Mouse (Mus musculus) layer of hippocampus, adult 9-11 months (tissue): ENCODE results near the gene BC051142.
A peak's percentile ranks its signal among the peaks of the same experiment; 100 is the strongest.
"Not testable (repeated sequence)": the region's sequence is repeated elsewhere in the genome, so short reads cannot be mapped to it uniquely, and the experiment has no call there.

Source experiments
- DNase-seq: peaks from one replicate; pipeline ENCODE4 v3.0.0; 2022

BC051142 gene

DNA sequence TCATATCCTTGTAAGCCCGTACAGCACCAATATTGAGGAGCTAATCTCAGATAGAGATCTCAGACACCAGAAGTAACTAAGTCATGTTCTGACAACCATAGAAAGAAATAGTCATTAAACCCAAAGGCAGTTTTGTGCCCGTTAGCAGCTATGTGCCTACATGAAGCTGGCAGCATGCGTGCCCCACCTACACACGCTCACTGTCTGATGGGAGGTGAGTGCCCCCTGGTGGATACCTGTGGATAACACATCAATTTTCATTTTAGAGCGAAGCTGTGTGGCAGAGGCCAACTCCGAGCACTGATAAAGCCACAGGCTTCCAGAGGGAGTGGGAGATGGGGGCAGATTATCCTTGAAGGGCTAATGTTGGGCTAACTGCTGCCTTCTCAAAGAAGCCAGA is 12.5 kb downstream of the BC051142 start:
- peak; percentile 76 for DNase-seq

DNA sequence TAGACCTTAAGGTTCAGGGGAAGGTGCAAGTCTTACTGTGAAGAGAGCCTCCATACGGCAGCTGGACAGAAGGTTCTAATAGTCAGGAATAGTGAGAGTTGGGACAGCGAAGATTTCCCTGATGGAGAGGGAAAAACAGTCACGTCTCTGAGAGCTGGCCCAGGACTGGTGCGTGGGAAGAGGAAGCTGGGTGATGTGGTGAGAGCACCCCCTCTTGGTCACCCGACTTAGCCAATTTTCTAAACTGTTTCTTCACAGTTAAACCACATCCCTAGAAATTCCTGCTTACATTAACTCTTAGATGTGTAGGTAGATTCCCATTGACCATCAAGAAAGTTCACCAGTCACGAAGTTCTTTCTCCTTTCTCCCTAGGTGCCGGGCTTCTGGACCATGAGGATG is 21.4 kb downstream of the BC051142 start:
- DNase-seq, result no peak

DNA sequence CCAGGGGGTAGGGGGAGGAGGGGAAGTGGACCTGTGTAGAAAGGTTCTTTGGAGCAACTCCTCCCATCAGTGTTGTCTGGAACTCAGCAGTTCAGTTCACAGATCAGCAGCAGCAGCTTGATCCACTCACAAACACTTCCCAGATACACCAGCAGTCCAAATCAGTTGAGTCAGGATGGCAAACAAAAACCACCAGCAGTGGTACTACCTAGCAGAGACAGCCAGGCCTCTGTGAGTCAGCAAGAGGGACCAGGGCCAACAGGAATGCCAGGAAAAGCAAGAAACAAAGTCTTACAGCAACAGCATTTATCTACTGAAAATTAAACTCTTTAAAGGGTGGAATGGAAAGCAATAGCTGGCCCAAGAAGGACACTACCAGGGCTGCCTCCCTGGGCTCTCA is 29.0 kb downstream of the BC051142 start:
- DNase-seq, result no peak

DNA sequence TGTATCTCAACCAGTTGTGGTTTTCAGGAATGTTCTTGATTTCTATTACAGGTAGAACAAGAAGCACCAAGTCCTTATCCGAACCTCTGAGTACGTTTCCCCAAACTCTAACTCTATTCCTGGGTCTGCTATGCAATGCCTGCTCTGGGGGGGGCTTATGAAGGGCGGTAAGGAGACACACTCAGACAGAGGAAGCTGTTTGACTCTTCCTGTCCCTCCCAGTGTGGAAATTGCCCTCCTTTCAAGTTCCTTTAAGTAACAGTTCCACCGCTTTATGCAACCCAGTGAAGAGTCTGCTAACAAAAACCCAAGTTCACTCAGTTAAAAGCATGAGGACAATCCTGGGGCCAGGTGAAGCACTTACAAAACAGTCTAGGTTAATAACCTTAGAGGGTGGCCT is 38.5 kb downstream of the BC051142 start:
- peak; percentile 17 for DNase-seq

DNA sequence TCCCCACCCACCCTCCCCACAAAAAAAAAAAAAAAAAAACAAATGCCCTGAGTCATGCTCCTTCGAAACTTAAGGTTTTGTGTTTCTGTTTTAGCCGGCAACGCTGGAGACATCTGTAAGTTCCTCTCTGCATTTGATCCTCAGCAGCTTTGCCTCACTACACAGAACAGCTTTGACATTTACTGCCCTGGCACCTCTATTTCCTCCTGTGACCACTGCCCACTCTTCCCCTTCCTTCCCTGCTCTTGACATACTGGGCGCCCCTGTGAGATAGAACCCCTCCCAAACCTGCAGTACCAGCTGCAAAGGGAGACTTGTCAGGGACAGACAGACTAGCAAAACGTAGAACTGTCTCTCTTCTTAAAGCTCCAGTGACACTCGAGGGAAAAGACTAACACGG is 39.0 kb downstream of the BC051142 start:
- no peak for DNase-seq

DNA sequence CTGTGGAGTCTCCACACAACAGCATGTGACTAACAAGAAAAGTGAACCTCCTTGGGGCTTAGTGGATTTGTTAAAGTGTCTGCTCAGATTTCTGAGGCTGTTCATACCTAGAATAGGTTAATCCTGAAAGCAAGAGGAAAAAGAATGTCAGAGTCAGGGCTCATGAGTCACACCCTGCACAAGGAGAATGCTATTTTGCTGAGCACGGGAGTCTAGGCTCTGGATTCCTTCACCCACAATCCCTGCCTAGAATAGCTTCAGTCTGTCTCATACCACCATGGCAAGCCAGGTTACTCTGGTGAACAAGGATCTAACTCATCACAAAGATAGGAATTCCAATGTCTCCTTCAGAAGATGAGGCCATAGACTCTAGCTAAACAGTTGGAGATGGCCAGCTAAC is 40.0 kb downstream of the BC051142 start:
- no peak for DNase-seq

DNA sequence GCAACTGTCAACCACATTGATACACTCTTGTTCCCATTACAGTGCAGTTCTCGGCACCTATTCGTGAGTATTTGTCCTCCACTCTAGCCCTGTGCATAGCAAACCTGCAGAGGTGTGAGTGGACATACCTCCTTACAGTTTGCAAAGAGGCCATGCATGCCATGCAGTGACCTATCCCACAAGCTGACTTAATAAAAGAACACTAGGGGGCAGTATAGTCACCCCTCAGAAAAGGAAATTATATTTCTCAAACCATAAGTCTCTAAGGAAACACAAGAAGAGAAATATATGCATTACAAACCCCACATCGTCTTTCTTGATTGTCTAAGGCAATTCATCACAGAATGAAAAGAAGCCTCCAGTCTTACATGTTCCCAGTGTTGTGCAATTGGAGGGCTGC is 41.2 kb downstream of the BC051142 start:
- no peak for DNase-seq

DNA sequence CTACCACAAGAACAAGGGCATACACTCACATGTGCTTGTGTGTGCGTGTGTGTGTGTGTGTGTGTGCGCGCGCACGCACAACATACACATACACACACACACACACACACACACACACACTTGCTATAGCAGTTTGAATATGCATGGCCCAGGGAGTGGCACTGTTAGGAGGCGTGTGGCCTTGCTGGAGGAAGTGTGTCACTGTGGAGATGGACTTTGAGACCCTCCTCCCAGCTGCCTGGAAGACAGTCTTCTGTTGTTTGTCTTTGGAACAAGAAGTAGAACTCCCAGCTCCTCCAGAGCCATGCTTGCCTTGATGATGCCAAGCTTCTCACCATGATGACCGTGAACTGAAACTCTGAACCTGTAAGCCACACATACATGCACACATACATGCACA is 43.4 kb downstream of the BC051142 start:
- DNase-seq, result no peak

DNA sequence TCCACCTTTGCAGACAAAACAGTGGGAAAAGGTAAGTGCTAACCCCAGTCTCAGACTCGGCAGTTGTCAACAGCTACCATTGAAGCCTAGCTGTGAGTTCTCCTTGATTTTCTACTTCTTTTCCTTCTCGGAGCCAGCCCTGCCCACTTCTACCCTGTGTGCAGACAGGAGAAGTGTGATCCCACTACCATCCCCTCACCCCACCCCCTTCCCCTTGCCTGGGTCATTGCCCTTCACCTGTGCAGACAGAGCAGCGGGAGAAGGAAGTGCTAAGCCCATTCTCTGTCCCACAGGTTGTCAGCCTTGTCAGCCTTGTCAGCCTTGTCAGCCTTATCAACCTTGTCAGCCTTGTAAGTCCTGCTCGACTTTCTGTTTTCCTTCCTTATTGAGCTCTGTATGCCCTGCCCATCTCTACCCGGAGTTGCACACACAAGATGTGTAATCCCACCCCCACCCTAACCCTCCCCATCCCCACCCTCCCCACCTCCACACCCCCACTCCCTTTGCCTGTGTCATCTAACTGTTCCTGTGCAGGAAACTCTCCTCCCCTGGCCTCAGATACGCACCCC is 49.9 kb downstream of the BC051142 start:
- no peak for DNase-seq

DNA sequence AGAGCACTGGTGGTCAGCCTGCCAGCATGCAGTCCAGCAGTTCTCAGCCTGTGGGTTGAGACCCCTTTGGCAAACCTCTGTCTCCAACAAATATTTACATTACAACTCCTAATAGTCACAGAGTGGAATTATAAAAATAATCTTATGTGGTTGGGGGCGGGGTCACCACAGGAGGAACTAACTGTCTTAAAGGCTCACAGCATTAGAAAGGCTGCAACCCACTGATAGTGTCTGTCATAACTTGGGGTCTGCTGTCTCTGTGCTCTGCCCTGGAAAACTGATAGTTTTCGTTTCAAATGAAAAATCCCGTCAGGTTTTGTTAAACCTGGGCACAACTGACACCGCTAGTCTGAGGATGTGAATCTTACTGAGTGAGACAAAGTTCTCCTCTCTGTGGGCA is 59.0 kb downstream of the BC051142 start:
- DNase-seq, result no peak

DNA sequence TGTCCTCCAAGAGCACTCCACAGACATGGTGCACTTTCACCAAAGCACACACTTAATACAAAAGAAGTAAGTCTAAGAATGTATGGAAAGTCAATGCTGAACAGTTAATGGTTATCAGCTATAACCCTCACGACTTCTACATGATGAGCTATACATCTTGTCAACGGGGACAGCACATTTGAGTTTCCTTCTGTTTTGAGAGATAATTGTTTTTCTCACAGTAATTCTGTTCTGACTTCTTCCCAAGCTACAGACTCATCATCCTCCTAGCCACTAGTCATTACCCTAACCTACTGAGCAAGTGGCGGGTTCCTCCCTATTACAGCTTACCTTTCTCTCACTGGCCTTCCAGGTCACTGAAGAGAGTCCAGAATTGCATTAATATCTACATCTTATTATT is 60.6 kb downstream of the BC051142 start:
- no peak for DNase-seq

DNA sequence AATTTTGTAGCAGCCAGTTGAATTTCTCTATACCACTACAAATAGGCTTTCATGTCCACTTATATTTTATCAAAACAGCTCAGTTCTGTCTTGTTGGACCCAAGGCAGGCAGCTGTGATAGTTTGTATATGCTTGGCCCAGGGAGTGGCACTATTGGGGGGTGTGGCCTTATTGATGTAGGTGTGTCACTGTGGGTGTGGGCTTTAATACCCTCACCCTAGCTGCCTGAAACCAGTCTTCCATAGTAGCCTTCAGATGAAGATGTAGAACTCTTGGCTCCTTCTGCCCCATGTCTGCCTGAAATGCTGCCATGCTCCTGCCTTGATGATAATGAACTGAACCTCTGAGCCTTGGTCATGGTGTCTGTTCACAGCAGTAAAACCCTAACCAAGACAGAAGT is 67.3 kb downstream of the BC051142 start:
- not testable (repeated sequence) for DNase-seq

DNA sequence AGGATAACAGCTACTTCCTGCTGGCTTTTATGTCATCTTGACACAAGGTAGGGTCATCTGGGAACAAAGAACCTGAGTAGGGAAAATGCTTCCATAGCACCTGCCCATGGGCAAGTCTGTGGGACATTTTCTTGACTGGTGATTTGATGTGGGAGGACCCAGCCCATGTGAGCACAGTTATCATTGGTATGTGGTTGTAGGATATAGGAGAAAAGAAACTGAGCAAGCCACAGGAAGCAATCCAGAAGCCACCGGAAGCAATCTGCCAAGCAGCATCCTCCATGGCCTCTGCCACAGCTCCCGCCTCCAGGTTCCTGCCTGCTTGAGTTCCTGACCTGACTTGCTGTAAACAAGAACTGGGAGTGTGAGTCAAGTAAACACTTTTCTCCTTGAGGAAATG is 71.9 kb downstream of the BC051142 start:
- no peak for DNase-seq

DNA sequence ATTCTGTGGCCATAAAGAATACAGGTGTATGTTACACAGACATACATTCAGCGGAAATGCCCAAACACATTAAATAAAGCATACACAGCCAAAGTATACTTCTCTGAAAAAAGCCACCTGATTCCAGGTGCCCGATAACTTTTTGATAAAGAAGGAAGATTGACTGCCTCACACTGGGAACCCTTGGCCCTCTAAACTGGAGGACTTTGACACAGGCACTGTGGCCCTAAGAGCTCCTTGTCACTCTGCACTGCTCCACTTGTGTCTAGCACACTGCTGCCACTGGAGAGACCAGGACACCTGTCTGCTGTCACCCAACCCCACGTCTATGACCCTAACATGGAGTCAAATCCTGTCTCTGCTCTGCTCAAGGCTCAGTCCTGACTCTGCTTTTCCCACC is 76.4 kb downstream of the BC051142 start:
- no peak for DNase-seq

DNA sequence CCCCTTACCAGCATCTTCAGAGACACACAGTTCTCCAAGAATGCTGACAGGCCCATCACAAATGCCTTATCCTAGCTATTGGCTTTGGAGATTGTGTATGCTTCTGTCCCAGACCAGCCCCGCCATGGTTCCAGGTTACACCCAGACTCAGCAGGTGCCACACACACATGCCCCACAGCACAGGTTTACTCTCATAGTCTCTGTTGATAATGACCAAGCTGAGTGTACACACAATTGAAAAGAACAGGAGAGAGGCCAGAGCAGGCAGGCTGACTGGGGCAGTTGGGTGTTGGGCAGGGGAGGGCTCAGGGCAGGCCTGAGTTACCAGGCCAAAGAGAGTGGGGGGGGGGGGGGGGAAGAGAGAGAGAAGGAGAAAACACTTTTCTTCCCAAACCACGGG is 77.8 kb downstream of the BC051142 start:
- no peak for DNase-seq

DNA sequence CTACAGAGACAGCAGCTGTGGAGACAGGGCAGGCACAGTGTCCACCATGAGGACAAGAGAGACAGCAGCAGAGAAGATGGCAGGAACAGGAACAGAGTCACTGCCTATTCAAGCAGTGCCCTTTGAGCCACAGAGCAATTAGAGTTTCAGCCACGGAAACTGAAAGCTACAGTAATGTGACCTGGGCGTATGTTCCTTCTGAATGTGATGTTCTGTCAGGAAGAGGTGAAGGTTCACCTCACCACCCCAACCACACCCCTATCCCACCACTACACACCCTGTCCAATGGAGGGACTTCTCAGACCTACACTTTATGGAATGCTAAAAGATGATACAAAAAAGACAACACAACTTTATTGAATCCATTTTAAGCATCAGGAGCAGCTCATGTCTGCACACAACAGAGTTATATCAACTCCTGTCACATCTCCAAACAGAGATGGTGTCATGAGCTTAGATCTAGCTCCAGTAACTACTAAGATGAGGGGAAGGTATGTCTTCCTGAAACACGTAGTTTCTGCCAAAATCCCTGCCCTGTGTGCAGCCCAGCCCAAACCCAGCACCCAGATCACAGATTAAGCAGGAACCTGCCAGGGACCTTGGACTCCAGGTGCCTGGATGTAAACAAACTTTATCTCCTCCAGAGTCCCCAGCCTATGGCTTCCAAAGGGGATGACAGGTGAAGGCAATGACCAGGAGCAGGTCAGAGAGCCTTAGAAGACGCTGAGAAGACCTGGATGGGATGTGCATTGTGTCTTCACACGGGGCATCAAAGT is 78.8 kb downstream of the BC051142 start, which contains the start of gene Btnl4:
Gene Btnl4 (minus strand): TSS at position 81 of the 776 bp plus-strand sequence.
- not testable (repeated sequence) for DNase-seq

DNA sequence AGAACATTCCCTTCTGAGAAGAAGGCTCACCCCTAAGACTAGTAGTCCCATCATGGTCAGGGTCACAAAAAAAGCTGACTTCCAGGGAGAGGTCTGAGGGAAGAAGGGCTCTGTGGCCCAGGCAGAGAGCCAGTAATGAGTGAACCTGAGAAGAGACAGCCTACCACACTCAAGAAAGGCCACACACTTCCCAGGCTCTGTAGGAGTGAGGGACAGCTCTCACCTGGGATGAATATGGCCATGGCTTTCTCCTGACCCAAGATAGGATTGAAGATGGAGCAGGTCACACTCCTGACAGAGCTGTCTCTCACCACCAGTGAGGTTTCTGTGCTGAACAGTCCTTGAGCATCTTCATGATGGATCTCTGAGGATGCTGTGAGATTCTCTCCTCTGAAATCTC is 94.2 kb downstream of the BC051142 start:
- DNase-seq, result no peak

DNA sequence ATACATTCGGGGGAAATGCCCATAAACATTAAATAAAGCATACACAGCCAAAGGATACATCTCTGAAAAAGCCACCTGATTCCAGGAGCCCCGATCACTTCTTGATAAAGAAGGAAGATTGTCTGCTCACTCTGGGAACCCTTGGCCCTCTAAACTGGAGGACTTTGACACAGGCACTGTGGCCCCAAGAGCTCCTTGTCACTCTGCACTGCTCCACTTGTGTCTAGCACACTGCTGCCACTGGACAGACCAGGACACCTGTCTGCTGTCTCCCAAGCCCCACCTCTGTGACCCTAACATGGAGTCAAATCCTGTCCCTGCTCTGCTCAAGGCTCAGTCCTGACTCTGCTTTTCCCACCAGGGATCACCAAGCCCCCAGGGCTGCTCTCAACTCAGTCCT is 96.5 kb downstream of the BC051142 start:
- not testable (repeated sequence) for DNase-seq

DNA sequence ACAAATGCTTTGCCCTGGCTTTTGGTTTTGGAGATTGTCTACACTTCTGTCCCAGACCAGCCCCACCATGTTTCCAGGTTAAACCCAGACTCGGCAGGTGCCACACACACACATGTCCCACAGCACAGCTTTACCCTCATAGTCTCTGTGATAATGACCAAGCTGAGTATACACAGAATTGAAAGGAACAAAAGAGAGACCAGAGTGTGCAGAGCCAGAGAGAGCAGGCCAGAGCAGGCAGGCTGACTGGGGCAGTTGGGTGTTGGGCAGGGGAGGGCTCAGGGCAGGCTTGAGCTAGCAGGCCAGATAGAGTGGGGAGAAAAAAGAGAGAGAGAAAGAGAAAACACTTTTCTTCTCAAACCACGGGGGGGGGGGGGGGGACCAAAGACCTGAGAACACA is 97.9 kb downstream of the BC051142 start:
- DNase-seq, result no peak

DNA sequence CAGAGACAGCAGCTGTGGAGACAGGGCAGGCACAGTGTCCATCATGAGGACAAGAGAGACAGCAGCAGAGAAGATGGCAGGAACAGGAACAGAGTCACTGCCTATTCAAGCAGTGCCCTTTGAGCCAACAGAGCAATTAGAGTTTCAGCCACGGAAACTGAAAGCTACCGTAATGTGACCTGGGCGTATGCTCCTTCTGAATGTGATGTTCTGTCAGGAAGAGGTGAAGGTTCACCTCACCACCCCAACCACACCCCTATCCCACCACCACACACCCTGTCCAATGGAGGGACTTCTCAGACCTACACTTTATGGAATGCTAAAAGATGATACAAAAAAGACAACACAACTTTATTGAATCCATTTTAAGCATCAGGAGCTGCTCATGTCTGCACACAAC is 98.7 kb downstream of the BC051142 start:
- DNase-seq, result not testable (repeated sequence)

DNA sequence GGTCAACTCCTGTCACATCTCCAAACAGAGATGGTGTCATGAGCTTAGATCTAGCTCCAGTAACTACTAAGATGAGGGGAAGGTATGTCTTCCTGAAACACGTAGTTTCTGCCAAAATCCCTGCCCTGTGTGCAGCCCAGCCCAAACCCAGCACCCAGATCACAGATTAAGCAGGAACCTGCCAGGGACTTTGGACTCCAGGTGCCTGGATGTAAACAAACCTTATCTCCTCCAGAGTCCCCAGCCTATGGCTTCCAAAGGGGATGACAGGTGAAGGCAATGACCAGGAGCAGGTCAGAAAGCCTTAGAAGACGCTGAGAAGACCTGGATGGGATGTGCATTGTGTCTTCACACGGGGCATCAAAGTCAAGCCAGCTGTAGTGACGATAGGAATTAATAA is 99.1 kb downstream of the BC051142 start:
- DNase-seq, result not testable (repeated sequence)

DNA sequence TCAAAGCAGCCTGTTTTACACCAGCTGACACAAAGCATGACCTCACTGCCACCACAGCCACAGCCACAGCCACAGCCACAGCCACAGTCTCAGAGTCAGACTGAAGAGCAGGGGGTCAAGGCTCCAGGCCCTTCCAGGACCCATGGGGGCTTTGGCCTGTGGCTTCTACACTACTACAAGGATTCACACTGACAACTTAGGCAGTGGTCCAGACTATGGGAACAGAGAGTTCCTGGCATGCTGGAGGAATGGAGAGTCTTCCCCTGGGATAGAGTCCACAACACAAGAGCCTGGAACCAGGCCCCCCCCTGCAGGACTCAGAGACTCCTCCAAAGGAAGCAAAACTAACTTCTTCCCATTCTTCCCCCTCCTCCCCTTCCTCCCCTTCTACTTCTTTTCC is 109.0 kb downstream of the BC051142 start:
- no peak for DNase-seq
